Mouse (Mus musculus): Measurements from ENCODE around the gene Apoe. TPM values are rescaled to one million over a fixed set of nuclear protein-coding genes. Genes with fewer than 3 reads are reported as not detected.

The Apoe gene
- total RNA-seq, 1 experiment: 683 TPM

GRCm38 (mm10) chr7:19741329-19742031, 42.5 kb upstream of the Apoe start:
- in situ Hi-C loops (cut with MboI; ENCODE audit: low sequenced_read_pairs in 2 of 2, unreplicated experiment in 2 of 2): no loop called here
- DNase-seq (ENCODE audit: low read depth, low spot score): peak; percentile 77
- Histone ChIP-seq H3K36me3 (ENCODE audit: control insufficient read depth, insufficient read depth, low read length, poor library complexity, severe bottlenecking) (peaks cover 54% of the 10 kb centered on the region), H3K9ac (ENCODE audit: insufficient read depth, low read depth, low read length, poor library complexity, severe bottlenecking) (peak overlapping the region; percentile 30; the same call in 1 of the 2 replicates), H3K27ac (ENCODE audit: insufficient read depth, low read depth, low read length, poor library complexity, severe bottlenecking) (peak overlapping the region; percentile 82), H3K9me3 (ENCODE audit: control insufficient read depth, insufficient read depth, low read depth, low read length) (no peaks in the 10 kb centered on the region), H3K4me1 (ENCODE audit: control insufficient read depth in 2 of 2, insufficient read depth in 2 of 2, low read length in 2 of 2, poor library complexity in 1 of 2) (peaks cover 10 to 28% of the 10 kb centered on the region in 2 experiments), H3K4me3 (ENCODE audit: insufficient read depth in 1 of 2, low read depth in 1 of 2, low read length in 2 of 2, poor library complexity in 1 of 2, severe bottlenecking in 1 of 2) (peak overlapping the region in 1 of 2 experiments; percentile 25; a peak in 2 of 4 replicates)
- TF ChIP-seq HCFC1 (IDR thresholded peaks at IDR 0.05; ENCODE audit: borderline replicate concordance, insufficient read depth, low read length) (no peak), ZNF384 (IDR thresholded peaks at IDR 0.05; ENCODE audit: low read depth, low read length) (no peak), MAFK (IDR thresholded peaks at IDR 0.05; ENCODE audit: insufficient read depth, low read depth, low read length) (0 out of 2 replicates have a peak, but pooled peaks have one; percentile 25), CHD2 (IDR thresholded peaks at IDR 0.05; ENCODE audit: low read depth, low read length) (no peak), ZC3H11A (IDR thresholded peaks at IDR 0.05; ENCODE audit: borderline replicate concordance, low read depth, low read length) (no peak)

DNA sequence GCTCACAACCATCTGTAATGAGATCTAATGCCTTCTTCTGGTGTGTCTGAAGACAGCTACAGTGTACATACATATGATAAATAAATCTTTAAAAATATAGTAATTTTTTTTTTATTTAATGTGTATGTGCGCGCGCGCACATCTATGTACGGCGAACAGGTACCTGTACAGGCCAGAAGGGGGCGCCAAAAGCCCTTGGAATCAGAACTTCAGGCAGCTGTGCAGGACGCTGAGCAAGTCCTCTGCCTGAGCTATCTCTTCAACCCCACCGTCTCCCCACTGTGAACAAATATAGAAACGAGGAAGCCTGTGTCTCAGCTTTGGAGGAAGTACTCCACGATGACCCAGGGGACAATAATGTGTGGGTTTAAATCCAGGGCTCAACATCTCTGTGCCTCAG, 41.3 kb upstream of the Apoe start:
- H3K9ac ChIP-seq (ENCODE audit: insufficient read depth, low read depth, low read length, poor library complexity, severe bottlenecking): peak overlapping the region; percentile 7; the same call in 1 of the 2 replicates
- DNase-seq (ENCODE audit: low read depth, low spot score): peak; percentile 74
- no peaks in the 10 kb centered on the region for H3K9me3 ChIP-seq (ENCODE audit: control insufficient read depth, insufficient read depth, low read depth, low read length)
- no peak for TF ChIP-seq ZC3H11A (IDR thresholded peaks at IDR 0.05; ENCODE audit: borderline replicate concordance, low read depth, low read length)
- TF ChIP-seq HCFC1 (IDR thresholded peaks at IDR 0.05; ENCODE audit: borderline replicate concordance, insufficient read depth, low read length): no peak
- TF ChIP-seq MAFK (IDR thresholded peaks at IDR 0.05; ENCODE audit: insufficient read depth, low read depth, low read length): no peak
- no peak for TF ChIP-seq ZNF384 (IDR thresholded peaks at IDR 0.05; ENCODE audit: low read depth, low read length)
- no peak for TF ChIP-seq CHD2 (IDR thresholded peaks at IDR 0.05; ENCODE audit: low read depth, low read length)
- in situ Hi-C loops (cut with MboI; ENCODE audit: low sequenced_read_pairs in 2 of 2, unreplicated experiment in 2 of 2): no loop called here
- H3K4me1 ChIP-seq (ENCODE audit: control insufficient read depth in 2 of 2, insufficient read depth in 2 of 2, low read length in 2 of 2, poor library complexity in 1 of 2): peaks cover 7 to 23% of the 10 kb centered on the region in 2 experiments
- peaks cover 55% of the 10 kb centered on the region for H3K36me3 ChIP-seq (ENCODE audit: control insufficient read depth, insufficient read depth, low read length, poor library complexity, severe bottlenecking)
- H3K4me3 ChIP-seq (ENCODE audit: insufficient read depth in 1 of 2, low read depth in 1 of 2, low read length in 2 of 2, poor library complexity in 1 of 2, severe bottlenecking in 1 of 2): no peak overlapping the region
- H3K27ac ChIP-seq (ENCODE audit: insufficient read depth, low read depth, low read length, poor library complexity, severe bottlenecking): no peak overlapping the region; the same call in 1 of the 2 replicates

DNA sequence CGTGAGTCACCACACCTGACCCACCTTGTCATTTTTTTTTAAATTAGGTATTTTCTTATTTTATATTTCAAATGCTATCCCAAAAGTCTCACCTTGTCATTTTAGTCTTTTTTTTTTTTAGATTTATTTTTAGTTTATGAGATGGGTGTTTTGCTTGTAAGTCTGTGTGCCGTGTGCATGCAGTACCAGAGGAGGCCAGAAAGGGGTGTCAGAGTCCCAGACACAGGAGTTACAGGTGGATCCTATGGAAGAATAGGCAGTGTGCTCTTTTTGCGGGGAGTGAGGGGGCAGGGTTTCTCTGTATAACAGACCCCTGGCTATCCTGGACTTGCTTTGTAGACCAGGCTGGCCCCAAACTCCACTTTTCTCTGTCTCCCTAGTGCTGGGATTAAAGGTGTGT, 39.8 kb upstream of the Apoe start:
- Histone ChIP-seq H3K36me3 (ENCODE audit: control insufficient read depth, insufficient read depth, low read length, poor library complexity, severe bottlenecking) (peaks cover 58% of the 10 kb centered on the region), H3K27ac (ENCODE audit: insufficient read depth, low read depth, low read length, poor library complexity, severe bottlenecking) (no peak overlapping the region), H3K4me3 (ENCODE audit: insufficient read depth in 1 of 2, low read depth in 1 of 2, low read length in 2 of 2, poor library complexity in 1 of 2, severe bottlenecking in 1 of 2) (no peak overlapping the region), H3K9me3 (ENCODE audit: control insufficient read depth, insufficient read depth, low read depth, low read length) (no peaks in the 10 kb centered on the region), H3K9ac (ENCODE audit: insufficient read depth, low read depth, low read length, poor library complexity, severe bottlenecking) (no peak overlapping the region), H3K4me1 (ENCODE audit: control insufficient read depth in 2 of 2, insufficient read depth in 2 of 2, low read length in 2 of 2, poor library complexity in 1 of 2) (peaks cover 4 to 19% of the 10 kb centered on the region in 2 experiments)
- in situ Hi-C loops (cut with MboI; ENCODE audit: low sequenced_read_pairs in 2 of 2, unreplicated experiment in 2 of 2): no loop called here
- TF ChIP-seq ZNF384 (IDR thresholded peaks at IDR 0.05; ENCODE audit: low read depth, low read length) (no peak), MAFK (IDR thresholded peaks at IDR 0.05; ENCODE audit: insufficient read depth, low read depth, low read length) (no peak), HCFC1 (IDR thresholded peaks at IDR 0.05; ENCODE audit: borderline replicate concordance, insufficient read depth, low read length) (no peak), ZC3H11A (IDR thresholded peaks at IDR 0.05; ENCODE audit: borderline replicate concordance, low read depth, low read length) (no peak), CHD2 (IDR thresholded peaks at IDR 0.05; ENCODE audit: low read depth, low read length) (no peak)
- DNase-seq (ENCODE audit: low read depth, low spot score): no peak

DNA sequence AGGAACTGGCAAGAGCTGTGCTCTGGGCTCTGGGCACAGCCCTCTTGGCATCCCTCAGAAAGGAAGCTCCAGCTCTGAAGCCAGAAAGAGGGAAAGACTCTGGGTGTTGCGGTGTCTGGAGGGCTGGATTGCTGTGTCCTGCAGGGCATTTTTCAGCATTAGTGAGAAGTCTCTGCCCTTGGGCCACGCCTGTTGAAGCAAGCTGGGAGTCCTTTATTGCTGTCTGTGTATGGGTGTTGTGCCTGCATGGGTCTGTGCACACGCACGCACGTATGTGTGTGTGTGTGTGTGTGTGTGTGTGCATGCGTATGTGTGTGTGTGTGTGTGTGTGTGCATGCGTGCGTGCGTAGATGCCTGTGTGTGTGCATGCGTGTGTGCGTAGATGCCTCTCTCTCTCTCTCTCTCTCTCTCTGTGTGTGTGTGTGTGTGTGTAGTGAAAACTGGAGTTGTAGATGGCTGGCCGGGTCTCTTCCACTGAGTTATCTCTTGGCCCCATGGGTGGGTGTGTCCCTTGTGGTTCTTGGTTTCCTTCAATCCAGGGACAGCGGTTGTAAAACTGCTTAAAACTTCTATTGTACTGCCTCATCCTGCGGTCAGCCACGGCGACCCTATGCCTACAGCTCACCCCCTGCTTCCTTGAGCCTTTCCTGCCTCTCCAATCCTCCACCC, 37.5 kb upstream of the Apoe start:
- no peak for DNase-seq (ENCODE audit: low read depth, low spot score)
- peaks cover 2 to 25% of the 10 kb centered on the region in 2 experiments; a peak in 3 of 4 replicates for H3K4me1 ChIP-seq (ENCODE audit: control insufficient read depth in 2 of 2, insufficient read depth in 2 of 2, low read length in 2 of 2, poor library complexity in 1 of 2)
- no peak overlapping the region for H3K9ac ChIP-seq (ENCODE audit: insufficient read depth, low read depth, low read length, poor library complexity, severe bottlenecking)
- no peak for TF ChIP-seq ZC3H11A (IDR thresholded peaks at IDR 0.05; ENCODE audit: borderline replicate concordance, low read depth, low read length)
- no peak for TF ChIP-seq HCFC1 (IDR thresholded peaks at IDR 0.05; ENCODE audit: borderline replicate concordance, insufficient read depth, low read length)
- TF ChIP-seq ZNF384 (IDR thresholded peaks at IDR 0.05; ENCODE audit: low read depth, low read length): no peak
- TF ChIP-seq MAFK (IDR thresholded peaks at IDR 0.05; ENCODE audit: insufficient read depth, low read depth, low read length): no peak
- no peak for TF ChIP-seq CHD2 (IDR thresholded peaks at IDR 0.05; ENCODE audit: low read depth, low read length)
- in situ Hi-C loops (cut with MboI; ENCODE audit: low sequenced_read_pairs in 2 of 2, unreplicated experiment in 2 of 2): no loop called here
- H3K9me3 ChIP-seq (ENCODE audit: control insufficient read depth, insufficient read depth, low read depth, low read length): no peaks in the 10 kb centered on the region
- peak overlapping the region; percentile 8; the same call in 1 of the 2 replicates for H3K27ac ChIP-seq (ENCODE audit: insufficient read depth, low read depth, low read length, poor library complexity, severe bottlenecking)
- peaks cover 71% of the 10 kb centered on the region for H3K36me3 ChIP-seq (ENCODE audit: control insufficient read depth, insufficient read depth, low read length, poor library complexity, severe bottlenecking)
- no peak overlapping the region for H3K4me3 ChIP-seq (ENCODE audit: insufficient read depth in 1 of 2, low read depth in 1 of 2, low read length in 2 of 2, poor library complexity in 1 of 2, severe bottlenecking in 1 of 2)
